Mouse (Mus musculus): Measurements from ENCODE around the gene Bad. TPM values are rescaled to one million over a fixed set of nuclear protein-coding genes. Genes with fewer than 3 reads are reported as not detected.
A peak's percentile ranks its signal among the peaks of the same experiment; 100 is the strongest.
"Not testable (repeated sequence)": the region's sequence is repeated elsewhere in the genome, so short reads cannot be mapped to it uniquely, and the experiment has no call there.

The Bad gene
- polyA plus RNA-seq, 1 experiment from 2014 or later: 93.9 TPM

DNA sequence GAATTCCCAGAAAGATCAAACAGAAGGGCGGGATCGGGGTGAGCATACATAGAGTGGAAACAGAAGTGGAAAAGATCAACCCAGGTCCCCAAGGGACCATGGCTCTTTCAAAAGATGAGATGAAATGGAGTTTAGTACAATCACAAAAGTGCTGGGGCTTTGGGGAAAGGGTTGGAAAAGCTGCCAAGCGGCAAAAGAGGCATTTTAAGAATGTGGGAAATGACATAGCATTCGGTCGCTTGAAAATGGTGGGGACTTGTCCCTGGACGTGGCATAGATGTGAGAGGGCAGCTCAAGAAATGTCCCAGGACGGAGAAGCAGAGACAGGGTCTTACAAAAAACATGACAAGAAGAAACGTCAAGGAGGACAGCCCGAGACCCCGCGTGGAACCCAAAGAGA lies 32.6 kb upstream of the Bad start:
- H3K9ac ChIP-seq: peak overlapping the region; percentile 70
- H3K27ac ChIP-seq: peak overlapping the region; percentile 98
- no peaks in the 10 kb centered on the region for H3K27me3 ChIP-seq (replicated peaks)
- peaks cover 18% of the 10 kb centered on the region for H3K36me3 ChIP-seq (replicated peaks)
- H3K4me3 ChIP-seq: peak overlapping the region; percentile 68
- no peak for ATAC-seq (replicated peaks)
- WGBS: 12% methylated on average over 11 of the region's 11 CpGs
- peak overlapping the region; percentile 72 for H3K4me2 ChIP-seq
- H3K4me1 ChIP-seq: peaks cover 34% of the 10 kb centered on the region
- no peaks in the 10 kb centered on the region for H3K9me3 ChIP-seq

DNA sequence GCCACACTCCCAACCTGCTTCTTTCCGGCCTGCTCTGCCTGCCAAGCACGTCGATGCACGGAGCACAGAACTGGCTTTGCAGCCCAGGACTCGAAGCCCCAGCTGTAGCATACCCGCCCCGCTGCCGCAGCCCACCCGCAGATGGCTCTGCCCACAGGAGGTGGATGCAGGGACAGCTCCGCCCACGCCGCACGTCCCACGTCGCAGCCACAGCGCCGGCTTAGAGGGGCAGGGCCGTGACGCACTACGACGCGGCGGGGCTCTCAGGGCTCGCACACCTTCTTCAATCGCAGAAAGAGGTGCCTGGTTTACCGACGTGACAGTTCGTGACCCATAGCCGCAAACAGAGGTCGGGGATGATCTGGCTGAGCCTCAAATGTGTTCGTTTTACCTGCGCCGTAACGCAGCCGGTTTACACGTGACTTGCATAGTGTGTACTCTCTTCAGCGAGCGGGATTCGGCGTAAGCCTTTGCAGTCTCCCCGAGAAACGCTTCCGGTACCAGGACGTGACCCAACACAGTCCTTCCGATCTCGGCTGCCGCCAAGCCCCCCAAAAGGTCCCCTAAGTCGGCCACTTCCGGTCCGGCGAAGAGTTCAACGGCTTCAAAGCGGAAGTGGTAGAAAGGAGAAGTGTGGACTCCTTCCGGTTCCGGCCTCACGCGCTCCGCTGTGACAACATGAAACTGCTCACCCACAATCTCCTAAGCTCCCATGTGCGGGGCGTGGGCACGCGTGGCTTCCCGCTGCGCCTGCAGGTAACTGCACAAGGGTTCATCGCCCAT lies 32.0 kb upstream of the Bad start, which contains the start of the genes Trmt112 and Prdx5:
Trmt112 (plus strand) TSS at position 192 of the 783 bp plus-strand sequence.
Prdx5 (minus strand) TSS at position 600 of the 783 bp plus-strand sequence.
- Histone ChIP-seq H3K4me2 (peak within 1 kb of the TSS; percentile 72), H3K9me3 (no peaks in the 10 kb centered on the region), H3K27me3 (replicated peaks) (no peaks in the 10 kb centered on the region), H3K4me1 (peaks cover 34% of the 10 kb centered on the region), H3K9ac (peak within 1 kb of the TSS; percentile 70), H3K36me3 (replicated peaks) (peaks cover 18% of the 10 kb centered on the region), H3K27ac (peak within 1 kb of the TSS; percentile 98), H3K4me3 (peak within 1 kb of the TSS; percentile 68)
- peak; percentile 96 for ATAC-seq (replicated peaks)
- 0% methylated on average over 65 of the region's 65 CpGs for WGBS

DNA sequence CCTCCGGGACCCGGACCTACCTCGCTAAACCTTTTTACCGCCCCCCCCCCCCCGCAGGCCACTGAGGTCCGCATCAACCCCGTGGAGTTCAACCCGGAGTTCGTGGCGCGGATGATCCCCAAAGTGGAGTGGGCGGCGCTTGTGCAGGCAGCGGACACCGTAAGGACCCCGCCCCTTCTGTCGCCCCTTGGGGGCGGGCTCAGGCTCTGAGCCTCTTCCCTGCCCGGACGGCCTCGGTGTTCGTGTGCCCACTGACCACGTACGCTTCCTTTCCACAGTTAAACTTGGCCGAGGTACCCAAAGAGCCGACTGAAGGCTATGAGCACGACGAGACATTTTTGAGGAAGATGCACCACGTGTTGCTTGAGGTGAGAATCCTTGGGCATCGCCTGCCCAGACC lies 31.4 kb upstream of the Bad start:
- not testable (repeated sequence) for ATAC-seq (replicated peaks); H3K9me3 ChIP-seq; H3K27me3 ChIP-seq (replicated peaks)
- Histone ChIP-seq H3K36me3 (replicated peaks) (peaks cover 18% of the 10 kb centered on the region), H3K27ac (peak overlapping the region; percentile 98), H3K4me3 (peak overlapping the region; percentile 68), H3K4me1 (peaks cover 34% of the 10 kb centered on the region), H3K9ac (peak overlapping the region; percentile 70), H3K4me2 (peak overlapping the region; percentile 72)
- WGBS: 0% methylated on average over 29 of the region's 30 CpGs

DNA sequence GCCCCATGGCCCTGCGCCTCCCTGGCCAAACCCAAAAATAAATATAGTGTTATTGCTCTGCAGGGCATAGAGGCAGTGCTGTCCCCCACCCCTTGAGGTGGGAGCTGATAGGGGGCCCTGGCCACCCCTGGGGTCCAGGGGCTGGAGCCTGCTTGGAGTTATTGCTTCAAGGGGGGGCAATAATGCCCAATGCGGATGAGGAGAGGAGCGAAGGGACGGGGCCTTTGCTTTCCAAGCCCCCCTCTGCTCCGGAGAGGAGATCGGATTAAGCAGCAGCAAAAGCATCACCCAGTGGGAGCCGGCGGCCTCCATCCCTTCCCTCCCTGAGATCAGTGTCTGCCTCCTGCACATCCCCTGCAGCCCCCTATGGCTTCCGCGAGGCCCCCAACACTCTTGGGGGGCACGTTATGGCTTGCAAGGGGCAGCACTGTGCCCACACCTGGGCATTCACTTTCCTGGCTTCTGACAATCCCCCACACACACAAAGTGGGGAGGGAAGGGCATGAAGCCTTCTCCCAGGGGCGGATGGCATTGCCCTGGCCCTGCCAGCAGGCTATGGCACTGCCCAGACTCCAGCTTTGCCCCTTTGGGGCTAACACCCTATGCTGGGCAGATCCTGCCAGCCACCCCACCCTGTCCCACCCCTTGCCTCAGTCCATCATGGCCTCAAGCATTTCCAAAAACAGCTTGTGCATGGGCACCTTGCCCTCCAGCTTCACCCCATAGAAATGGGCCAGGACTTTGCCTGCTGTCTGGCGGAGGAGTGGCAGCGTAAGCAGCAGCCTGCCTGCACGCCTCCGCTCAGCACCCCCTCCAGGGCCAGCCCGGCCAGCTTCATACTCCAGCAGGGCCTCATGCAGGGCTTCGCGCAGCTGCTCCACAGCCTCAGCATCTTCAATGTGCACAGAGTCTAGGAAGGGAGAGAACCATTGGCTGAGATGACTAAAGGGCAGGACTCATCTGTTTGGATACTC lies 30.3 kb upstream of the Bad start:
- H3K27ac ChIP-seq: no peak overlapping the region
- peak overlapping the region; percentile 72; the same call in 1 of the 2 replicates for H3K4me2 ChIP-seq

DNA sequence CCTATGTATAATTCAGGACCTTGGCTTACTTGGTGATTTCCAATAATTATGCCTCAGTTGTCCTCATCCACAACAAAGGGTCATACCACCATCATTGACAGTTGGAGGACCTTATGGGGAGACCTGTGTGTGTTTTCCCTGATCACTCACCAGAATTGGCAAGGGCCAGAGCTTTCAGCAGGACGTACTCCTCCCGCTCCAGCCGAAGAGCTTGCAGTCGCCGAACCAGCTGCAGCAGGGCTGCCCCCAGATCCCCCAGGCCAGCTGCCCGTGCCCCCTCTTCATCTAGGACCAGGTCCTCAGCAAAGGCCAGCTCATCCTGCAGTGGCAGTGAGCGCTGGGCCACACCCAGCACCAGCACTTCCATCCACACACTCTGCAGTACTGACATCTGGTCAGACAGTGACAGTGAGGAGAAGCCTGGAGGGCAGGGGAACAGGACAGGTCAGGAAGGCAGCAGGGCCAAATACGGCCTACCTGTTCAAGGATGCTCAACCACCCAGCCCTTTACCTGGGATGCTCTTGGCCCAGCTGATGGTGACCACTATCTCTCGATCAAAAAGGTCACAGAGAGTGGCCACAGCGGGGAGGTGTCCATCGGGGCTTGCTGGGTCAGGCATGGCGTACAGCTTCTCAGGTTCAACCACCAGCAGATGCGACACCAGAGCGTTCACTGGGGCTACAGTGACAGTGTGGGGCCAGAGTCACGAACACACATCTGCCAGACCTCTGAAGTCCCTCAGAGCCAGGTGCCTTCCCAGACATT lies 29.3 kb upstream of the Bad start:
- no peak overlapping the region for H3K9ac ChIP-seq
- no peak overlapping the region for H3K27ac ChIP-seq
- peaks cover 18% of the 10 kb centered on the region for H3K36me3 ChIP-seq (replicated peaks)
- WGBS: 91% methylated on average over 15 of the region's 15 CpGs
- no peaks in the 10 kb centered on the region for H3K27me3 ChIP-seq (replicated peaks)
- no peaks in the 10 kb centered on the region for H3K9me3 ChIP-seq
- no peak overlapping the region for H3K4me2 ChIP-seq
- peaks cover 32% of the 10 kb centered on the region for H3K4me1 ChIP-seq
- no peak for ATAC-seq (replicated peaks)
- no peak overlapping the region for H3K4me3 ChIP-seq

More for the DNA sequence above, 30.3 kb upstream of the Bad start:
- Histone ChIP-seq H3K27me3 (replicated peaks) (no peaks in the 10 kb centered on the region), H3K4me1 (peaks cover 34% of the 10 kb centered on the region), H3K36me3 (replicated peaks) (peaks cover 18% of the 10 kb centered on the region), H3K9me3 (no peaks in the 10 kb centered on the region), H3K9ac (no peak overlapping the region), H3K4me3 (peak overlapping the region; percentile 3; the same call in 1 of the 2 replicates)
- 78% methylated on average over 19 of the region's 19 CpGs for WGBS
- ATAC-seq (replicated peaks): no peak

DNA sequence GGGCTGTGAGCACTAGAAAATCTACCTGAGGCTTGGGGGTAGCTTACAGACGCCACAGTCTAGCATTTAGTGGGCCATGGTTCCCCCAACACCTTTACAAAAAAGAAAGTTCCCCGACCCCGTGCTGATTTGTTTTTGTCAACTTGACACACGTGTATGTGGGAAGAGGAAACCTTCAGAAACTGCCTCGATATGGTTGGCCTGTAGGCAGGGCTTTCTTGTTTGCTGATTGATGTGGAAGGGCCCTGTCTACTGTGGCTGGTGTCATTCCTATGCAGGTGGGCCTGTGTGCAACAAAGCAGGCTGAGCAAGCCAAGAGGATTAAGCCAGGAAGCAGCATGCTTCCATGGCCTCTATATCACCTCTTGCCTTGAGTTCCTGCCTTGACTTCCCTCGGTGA lies 28.6 kb upstream of the Bad start:
- Histone ChIP-seq H3K4me2 (no peak overlapping the region), H3K27me3 (replicated peaks) (no peaks in the 10 kb centered on the region), H3K9ac (no peak overlapping the region), H3K4me1 (peaks cover 26% of the 10 kb centered on the region), H3K36me3 (replicated peaks) (peaks cover 18% of the 10 kb centered on the region), H3K27ac (no peak overlapping the region), H3K4me3 (no peak overlapping the region), H3K9me3 (no peaks in the 10 kb centered on the region)
- WGBS: 90% methylated on average over 6 of the region's 6 CpGs
- ATAC-seq (replicated peaks): no peak

DNA sequence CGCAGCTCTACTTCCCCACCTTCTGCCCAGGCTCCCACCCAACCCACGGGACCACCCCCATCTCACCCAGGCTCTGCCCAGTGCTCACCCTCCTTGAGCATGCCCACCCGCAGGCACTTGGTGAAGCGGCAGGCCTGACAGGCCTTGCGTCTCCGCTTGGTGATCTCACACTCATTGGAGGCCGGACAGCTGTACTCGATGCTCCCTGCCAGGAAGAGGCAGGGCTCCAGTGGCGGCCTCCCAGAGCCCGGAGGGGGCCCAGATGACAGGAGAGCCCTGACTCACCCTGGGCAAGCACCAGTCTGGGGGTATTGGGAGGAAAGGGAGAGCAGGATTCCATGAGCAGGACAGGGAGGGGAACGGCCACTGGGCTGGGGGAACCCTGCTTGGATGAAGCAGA lies 27.7 kb upstream of the Bad start:
- H3K9ac ChIP-seq: no peak overlapping the region
- peaks cover 16% of the 10 kb centered on the region for H3K4me1 ChIP-seq
- H3K27me3 ChIP-seq (replicated peaks): no peaks in the 10 kb centered on the region
- 92% methylated on average over 11 of the region's 11 CpGs for WGBS
- no peak overlapping the region for H3K27ac ChIP-seq
- no peak for ATAC-seq (replicated peaks)
- H3K4me2 ChIP-seq: no peak overlapping the region
- peaks cover 18% of the 10 kb centered on the region for H3K36me3 ChIP-seq (replicated peaks)
- no peaks in the 10 kb centered on the region for H3K9me3 ChIP-seq
- no peak overlapping the region for H3K4me3 ChIP-seq

DNA sequence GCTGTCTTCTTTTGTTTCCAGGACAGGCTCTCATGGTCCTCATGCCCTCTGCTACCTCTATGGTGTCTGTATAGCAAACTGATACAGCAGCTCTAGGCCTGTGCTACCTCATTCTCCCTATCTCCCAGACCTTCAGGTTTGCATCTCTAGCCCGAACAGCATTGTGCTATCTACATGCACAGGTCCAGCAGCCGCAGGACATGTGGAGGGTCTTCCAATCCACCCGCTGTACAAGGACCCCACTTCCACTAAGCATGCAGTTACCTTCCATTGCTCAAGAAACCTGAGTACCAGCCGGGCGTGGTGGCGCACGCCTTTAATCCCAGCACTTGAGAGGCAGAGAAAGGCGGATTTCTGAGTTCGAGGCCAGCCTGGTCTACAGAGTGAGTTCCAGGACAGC lies 27.1 kb upstream of the Bad start:
- 94% methylated on average over 9 of the region's 9 CpGs for WGBS

DNA sequence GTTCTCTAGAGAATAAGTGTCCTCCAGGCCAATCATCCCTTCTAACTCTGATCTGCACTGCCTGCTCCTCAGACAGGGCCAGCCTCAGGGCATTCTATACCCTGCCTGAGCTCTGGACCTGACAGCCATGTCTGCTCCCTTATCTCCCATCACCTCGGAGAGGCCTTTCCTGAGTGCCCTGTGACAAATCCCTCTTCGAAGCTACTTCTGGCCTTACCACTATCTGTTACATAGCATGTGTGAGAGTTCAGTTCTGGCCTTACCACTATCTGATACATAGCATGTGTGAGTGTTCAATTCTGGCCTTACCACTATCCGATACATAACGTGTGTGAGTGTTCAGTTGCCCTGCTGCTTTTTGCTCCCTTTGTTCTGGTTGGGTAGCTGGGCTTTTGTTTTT lies 26.4 kb upstream of the Bad start:
- H3K9ac ChIP-seq: no peak overlapping the region
- no peak for ATAC-seq (replicated peaks)
- no peak overlapping the region for H3K27ac ChIP-seq
- 90% methylated on average over 4 of the region's 4 CpGs for WGBS
- H3K4me2 ChIP-seq: no peak overlapping the region
- no peak overlapping the region for H3K4me3 ChIP-seq
- H3K27me3 ChIP-seq (replicated peaks): no peaks in the 10 kb centered on the region
- peaks cover 18% of the 10 kb centered on the region for H3K36me3 ChIP-seq (replicated peaks)
- H3K4me1 ChIP-seq: peaks cover 28% of the 10 kb centered on the region
- no peaks in the 10 kb centered on the region for H3K9me3 ChIP-seq

More for the DNA sequence above, 27.1 kb upstream of the Bad start:
- no peaks in the 10 kb centered on the region for H3K9me3 ChIP-seq
- H3K27ac ChIP-seq: no peak overlapping the region
- no peak overlapping the region for H3K4me2 ChIP-seq
- peaks cover 20% of the 10 kb centered on the region for H3K4me1 ChIP-seq
- H3K27me3 ChIP-seq (replicated peaks): no peaks in the 10 kb centered on the region
- no peak overlapping the region for H3K4me3 ChIP-seq
- no peak overlapping the region for H3K9ac ChIP-seq
- no peak for ATAC-seq (replicated peaks)
- H3K36me3 ChIP-seq (replicated peaks): peaks cover 18% of the 10 kb centered on the region

DNA sequence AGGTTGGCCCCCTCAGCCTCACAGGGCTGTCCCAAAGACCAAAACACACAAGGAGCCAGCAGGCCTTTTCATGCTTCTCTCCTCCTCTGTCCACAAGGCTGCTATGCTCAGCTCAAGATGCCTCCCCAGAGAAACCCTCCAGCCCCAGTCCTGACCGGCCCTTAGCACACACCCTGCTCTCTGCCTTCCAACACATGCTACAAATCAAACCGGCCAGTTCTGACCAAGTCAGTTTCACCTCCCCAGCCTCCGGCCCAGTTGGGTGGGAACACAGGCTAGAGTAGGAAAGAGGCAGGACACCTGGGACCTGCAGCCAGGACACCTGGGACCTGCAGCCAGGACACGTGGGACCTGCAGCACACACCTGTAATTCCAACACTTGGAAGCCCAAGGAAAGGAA lies 25.2 kb upstream of the Bad start:
- WGBS: 85% methylated on average over 4 of the region's 4 CpGs
- peaks cover 25% of the 10 kb centered on the region for H3K4me1 ChIP-seq
- no peak overlapping the region for H3K27ac ChIP-seq

DNA sequence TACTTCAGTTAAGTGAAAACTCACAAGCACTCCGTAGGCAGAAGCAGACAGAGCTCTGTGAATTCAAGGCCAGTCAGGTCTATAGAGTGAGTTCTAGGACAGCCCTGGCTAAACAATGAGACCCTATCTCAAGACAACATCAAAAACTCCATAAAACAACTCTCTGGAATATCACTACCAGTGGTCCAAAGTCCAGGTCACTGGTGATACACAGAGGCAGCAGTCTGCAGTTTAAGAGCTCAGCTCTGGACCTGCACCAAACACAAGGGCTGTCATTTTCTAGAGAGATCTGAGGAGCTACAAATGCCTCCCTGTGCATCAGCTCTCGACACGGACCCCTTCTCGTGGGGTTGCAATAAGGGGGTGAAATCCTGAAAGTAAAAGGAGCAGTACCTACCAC lies 23.3 kb upstream of the Bad start:
- 92% methylated on average over 4 of the region's 4 CpGs for WGBS

More for the DNA sequence above, 25.2 kb upstream of the Bad start:
- H3K27me3 ChIP-seq (replicated peaks): no peaks in the 10 kb centered on the region
- no peak for ATAC-seq (replicated peaks)
- no peak overlapping the region for H3K9ac ChIP-seq
- no peak overlapping the region for H3K4me2 ChIP-seq
- no peaks in the 10 kb centered on the region for H3K9me3 ChIP-seq
- H3K36me3 ChIP-seq (replicated peaks): peaks cover 14% of the 10 kb centered on the region
- no peak overlapping the region for H3K4me3 ChIP-seq

More for the DNA sequence above, 23.3 kb upstream of the Bad start:
- H3K4me3 ChIP-seq: no peak overlapping the region
- no peaks in the 10 kb centered on the region for H3K9me3 ChIP-seq
- no peak for ATAC-seq (replicated peaks)
- H3K27ac ChIP-seq: no peak overlapping the region
- peaks cover 8% of the 10 kb centered on the region for H3K27me3 ChIP-seq (replicated peaks)
- no peak overlapping the region for H3K9ac ChIP-seq
- H3K4me1 ChIP-seq: peaks cover 27% of the 10 kb centered on the region
- H3K36me3 ChIP-seq (replicated peaks): no peaks in the 10 kb centered on the region
- no peak overlapping the region for H3K4me2 ChIP-seq

Measured in midbrain, embryonic 15.5 days (tissue).